Mouse (Mus musculus): Measurements from ENCODE around the gene Htr3a.

- TF ChIP-seq MAFK (IDR thresholded peaks at IDR 0.05; ENCODE audit: insufficient read depth, low read depth, low read length): no peak
- TF ChIP-seq CHD2 (IDR thresholded peaks at IDR 0.05; ENCODE audit: low read depth, low read length): no peak
These were observed 18.5 kb upstream of the Htr3a start for GRCm38 (mm10) chr9:48929436-48929835.
